8 mouse cellular contexts compared by ENCODE assay signal in the genomic region with DNA sequence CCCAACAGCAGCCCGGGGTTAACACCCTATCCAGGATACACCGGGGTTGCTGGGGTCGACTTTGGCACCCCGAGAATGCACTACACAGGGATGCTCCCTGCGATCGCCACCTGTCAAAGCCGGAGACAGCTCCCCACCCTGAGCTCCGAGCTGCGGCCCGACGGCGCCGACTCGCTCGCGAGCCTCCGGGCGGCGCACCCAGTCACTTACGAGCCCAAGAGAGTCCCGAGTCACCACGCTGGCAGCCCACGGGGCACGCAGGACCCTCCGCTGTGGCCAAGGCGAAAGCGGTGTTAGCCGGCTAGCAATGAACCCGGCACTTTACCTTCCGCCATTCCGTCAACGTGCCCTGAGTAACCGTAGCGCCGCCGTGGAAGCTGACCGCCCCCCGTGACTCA. TPM values are rescaled to one million over a fixed set of nuclear protein-coding genes. Genes with fewer than 3 reads are reported as not detected.
DNase-seq lines count a peak whose midpoint lies in the region; ATAC-seq and TF ChIP-seq lines count a peak whose summit lies in the region.

No protein-coding gene starts in this region.

- peak overlapping the region; percentile 92 for H3K27ac ChIP-seq in layer of hippocampus, adult 2 months
- H3K27ac ChIP-seq in brown adipose tissue, adult 24 weeks (replicated peaks; ENCODE audit: low read depth, low read length), result peak overlapping the region; percentile 59
- H3K27ac ChIP-seq in liver, postnatal 0 days (ENCODE audit: low read depth), result peak overlapping the region; percentile 76

- H3K9ac ChIP-seq in liver, postnatal 0 days (replicated peaks), result peak overlapping the region; percentile 93

- no peaks in the 10 kb centered on the region for H3K27me3 ChIP-seq in liver, postnatal 0 days (ENCODE audit: insufficient read depth, low read length)

- TF ChIP-seq EP300 in liver, postnatal 0 days (IDR thresholded peaks at IDR 0.05; ENCODE audit: low read depth), result no peak

- no peaks in the 10 kb centered on the region for H3K36me3 ChIP-seq in liver, postnatal 0 days (replicated peaks; ENCODE audit: insufficient read depth, low read length)

- 0% methylated on average over 38 of the region's 38 CpGs for WGBS in liver, postnatal 0 days (ENCODE audit: insufficient replicate concordance)

- peak; percentile 65 for ATAC-seq in liver, postnatal 0 days

- peak overlapping the region; percentile 80 for H3K4me3 ChIP-seq in layer of hippocampus, adult 2 months
- H3K4me3 ChIP-seq in brown adipose tissue, adult 24 weeks (ENCODE audit: insufficient read depth, low read depth, low read length), result peak overlapping the region; percentile 91
- peak overlapping the region; percentile 81 for H3K4me3 ChIP-seq in liver, postnatal 0 days (ENCODE audit: low read depth, low read length)

- DNase-seq in layer of hippocampus, adult 2 months (ENCODE audit: low spot score in 2 of 2), result peak in 1 of 2 experiments; percentile 21
- no peak for DNase-seq in layer of hippocampus, postnatal 36 days
- DNase-seq in forelimb bud, embryonic 11.5 days (ENCODE audit: low read depth, low spot score), result peak; percentile 11
- no peak for DNase-seq in liver, postnatal 0 days
- DNase-seq in natural killer cell, adult 2 months (ENCODE audit: low spot score in 2 of 2), result no peak
- DNase-seq in ovary, postnatal 36 days (ENCODE audit: low spot score), result no peak
- DNase-seq in right cerebral cortex, adult 2 months (ENCODE audit: low spot score in 2 of 2), result no peak

- no peaks in the 10 kb centered on the region for H3K9me3 ChIP-seq in liver, postnatal 0 days (ENCODE audit: low read length)

- TF ChIP-seq CTCF in layer of hippocampus, adult 2 months (conservative IDR thresholded peaks at IDR 0.05), result peak; percentile 13; the same call in 1 of the 2 replicates
- 0 out of 2 replicates have a peak, but pooled peaks have one; percentile 17 for TF ChIP-seq CTCF in liver, postnatal 0 days (IDR thresholded peaks at IDR 0.05; ENCODE audit: low read depth)

- H3K4me1 ChIP-seq in brown adipose tissue, adult 24 weeks (ENCODE audit: control insufficient read depth, insufficient read depth, insufficient read length, low read length), result peaks cover 10% of the 10 kb centered on the region
- peaks cover 16% of the 10 kb centered on the region for H3K4me1 ChIP-seq in liver, postnatal 0 days (ENCODE audit: insufficient read depth)

- H3K4me2 ChIP-seq in liver, postnatal 0 days (ENCODE audit: low read depth, low read length), result peak overlapping the region; percentile 94

RNA-seq across cellular contexts. Expression of a gene that starts 0.3 kb away (rescaled TPM):
- total RNA-seq in layer of hippocampus, adult 2 months (2021), result 10 to 100 TPM; 52.3 to 55.6 TPM
- total RNA-seq in layer of hippocampus, postnatal 36 days (2021), result 10 to 100 TPM; 50.9 to 53.3 TPM
- 12.8 and 16.4 TPM in 2 replicates for polyA plus RNA-seq in brown adipose tissue, adult 24 weeks (2012; ENCODE audit: insufficient read depth, insufficient read length, missing spikeins)
- polyA plus RNA-seq in liver, postnatal 0 days (2015; fragmentation: Nextera tagmentation; extraction: Ambion mirVana), result 4.8 and 5.4 TPM in 2 replicates

RNA-seq across cellular contexts. Expression of a gene that starts 0.4 kb away (rescaled TPM):
- 10 to 100 TPM; 83.9 to 92.3 TPM for total RNA-seq in layer of hippocampus, adult 2 months (2021)
- 10 to 100 TPM; 81.1 to 84.4 TPM for total RNA-seq in layer of hippocampus, postnatal 36 days (2021)
- polyA plus RNA-seq in brown adipose tissue, adult 24 weeks (2012; ENCODE audit: insufficient read depth, insufficient read length, missing spikeins), result 240 and 287 TPM in 2 replicates
- 27.1 and 28.2 TPM in 2 replicates for polyA plus RNA-seq in liver, postnatal 0 days (2015; fragmentation: Nextera tagmentation; extraction: Ambion mirVana)

RNA-seq across cellular contexts. Expression of a gene that starts 39.0 kb away (rescaled TPM):
- total RNA-seq in layer of hippocampus, adult 2 months (2021), result 10 to 100 TPM; 50.1 to 57.4 TPM
- total RNA-seq in layer of hippocampus, postnatal 36 days (2021), result 10 to 100 TPM; 50.0 to 56.9 TPM
- polyA plus RNA-seq in brown adipose tissue, adult 24 weeks (2012; ENCODE audit: insufficient read depth, insufficient read length, missing spikeins), result 58.6 and 109 TPM in 2 replicates
- 19.5 and 20.4 TPM in 2 replicates for polyA plus RNA-seq in liver, postnatal 0 days (2015; fragmentation: Nextera tagmentation; extraction: Ambion mirVana)

RNA-seq across cellular contexts. Expression of a gene that starts 47.4 kb away (rescaled TPM):
- 10 to 100 TPM; 25.7 to 32.2 TPM for total RNA-seq in layer of hippocampus, adult 2 months (2021)
- total RNA-seq in layer of hippocampus, postnatal 36 days (2021), result 10 to 100 TPM; 24.0 to 29.3 TPM
- 7.6 and 11.7 TPM in 2 replicates for polyA plus RNA-seq in brown adipose tissue, adult 24 weeks (2012; ENCODE audit: insufficient read depth, insufficient read length, missing spikeins)
- polyA plus RNA-seq in liver, postnatal 0 days (2015; fragmentation: Nextera tagmentation; extraction: Ambion mirVana), result 4.7 and 5.6 TPM in 2 replicates
